Mouse (Mus musculus): Measurements from ENCODE around the gene Dguok. TPM values are rescaled to one million over a fixed set of nuclear protein-coding genes. Genes with fewer than 3 reads are reported as not detected.

Gene Dguok
- polyA plus RNA-seq, 1 experiment = 1.3 TPM

DNA sequence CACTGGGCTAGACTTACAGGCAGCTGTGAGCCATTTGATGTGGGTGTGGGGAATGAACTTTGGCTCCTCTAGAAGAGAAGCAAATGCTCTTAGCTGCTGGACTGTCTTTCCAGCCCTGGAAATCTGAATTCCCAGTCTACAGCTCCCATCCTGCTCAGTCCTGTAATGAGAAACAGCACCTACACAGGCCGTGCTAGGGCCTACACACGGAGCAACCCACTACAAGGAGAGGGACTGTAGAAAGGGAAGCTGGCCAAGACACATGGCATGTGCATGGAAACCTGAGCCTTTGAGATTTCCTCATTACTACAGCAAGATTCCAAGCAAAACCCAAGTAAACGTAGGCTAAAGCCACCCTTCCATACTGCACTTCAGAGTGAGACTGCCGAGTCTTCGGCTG is 18.6 kb downstream of the Dguok start:
- Histone ChIP-seq H3K4me1 (ENCODE audit: control insufficient read depth) (no peaks in the 10 kb centered on the region), H3K9me3 (ENCODE audit: control insufficient read depth, low read length) (no peaks in the 10 kb centered on the region), H3K27me3 (ENCODE audit: control insufficient read depth) (no peaks in the 10 kb centered on the region), H3K4me3 (replicated peaks) (no peak overlapping the region), H3K36me3 (ENCODE audit: control insufficient read depth) (peaks cover 74% of the 10 kb centered on the region)
- TF ChIP-seq GATA1 (IDR thresholded peaks at IDR 0.05; ENCODE audit: low read length) (no peak), TAL1 (IDR thresholded peaks at IDR 0.05; ENCODE audit: low read length) (no peak)

DNA sequence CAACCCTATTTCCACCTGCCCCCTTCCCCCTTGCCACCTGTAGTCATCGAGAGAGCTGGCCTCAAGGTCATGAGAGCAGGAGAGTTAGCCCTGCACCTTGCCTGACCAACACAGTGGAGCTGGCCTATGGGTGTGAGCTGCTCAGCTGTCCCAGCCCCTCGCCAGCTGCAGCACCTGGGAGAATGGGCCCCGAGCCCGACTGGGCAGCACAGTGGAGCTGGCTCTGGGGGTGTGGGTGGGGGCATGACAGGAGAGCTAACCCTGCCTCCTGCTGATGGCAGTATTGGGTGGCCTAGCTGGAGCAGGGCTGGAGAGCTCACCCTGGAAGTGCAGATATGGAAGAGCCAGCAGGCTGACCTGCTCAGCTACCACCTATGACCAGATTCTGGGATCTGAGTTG is 19.5 kb downstream of the Dguok start:
- no peaks in the 10 kb centered on the region for H3K9me3 ChIP-seq (ENCODE audit: control insufficient read depth, low read length)
- no peak for TF ChIP-seq TAL1 (IDR thresholded peaks at IDR 0.05; ENCODE audit: low read length)
- TF ChIP-seq GATA1 (IDR thresholded peaks at IDR 0.05; ENCODE audit: low read length) = no peak
- no peaks in the 10 kb centered on the region for H3K4me1 ChIP-seq (ENCODE audit: control insufficient read depth)
- H3K27me3 ChIP-seq (ENCODE audit: control insufficient read depth) = no peaks in the 10 kb centered on the region
- H3K4me3 ChIP-seq (replicated peaks) = no peak overlapping the region
- H3K36me3 ChIP-seq (ENCODE audit: control insufficient read depth) = peaks cover 79% of the 10 kb centered on the region

DNA sequence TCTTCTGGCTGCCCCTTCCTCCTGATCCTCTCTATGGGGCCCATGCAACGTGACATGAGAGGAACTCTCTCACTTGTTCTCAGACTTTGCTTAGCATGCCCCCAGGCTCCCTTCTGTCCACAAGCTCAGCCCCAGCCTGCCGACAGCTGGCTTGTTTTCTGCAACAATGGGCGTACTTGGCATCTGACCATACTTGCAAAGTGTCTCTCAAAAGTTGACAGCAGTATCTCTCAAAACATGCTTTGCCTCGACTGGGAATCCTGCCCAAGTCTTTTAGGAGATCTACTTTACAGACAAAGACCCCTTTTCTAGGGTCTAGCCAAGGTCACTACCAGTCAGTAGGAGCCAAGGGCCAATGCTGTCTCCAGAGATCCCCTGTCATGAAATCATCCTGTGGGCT is 20.9 kb downstream of the Dguok start:
- no peak overlapping the region for H3K4me3 ChIP-seq (replicated peaks)
- H3K27me3 ChIP-seq (ENCODE audit: control insufficient read depth) = no peaks in the 10 kb centered on the region
- no peaks in the 10 kb centered on the region for H3K9me3 ChIP-seq (ENCODE audit: control insufficient read depth, low read length)
- TF ChIP-seq TAL1 (IDR thresholded peaks at IDR 0.05; ENCODE audit: low read length) (no peak), GATA1 (IDR thresholded peaks at IDR 0.05; ENCODE audit: low read length) (no peak)
- H3K4me1 ChIP-seq (ENCODE audit: control insufficient read depth) = no peaks in the 10 kb centered on the region
- peaks cover 89% of the 10 kb centered on the region for H3K36me3 ChIP-seq (ENCODE audit: control insufficient read depth)

DNA sequence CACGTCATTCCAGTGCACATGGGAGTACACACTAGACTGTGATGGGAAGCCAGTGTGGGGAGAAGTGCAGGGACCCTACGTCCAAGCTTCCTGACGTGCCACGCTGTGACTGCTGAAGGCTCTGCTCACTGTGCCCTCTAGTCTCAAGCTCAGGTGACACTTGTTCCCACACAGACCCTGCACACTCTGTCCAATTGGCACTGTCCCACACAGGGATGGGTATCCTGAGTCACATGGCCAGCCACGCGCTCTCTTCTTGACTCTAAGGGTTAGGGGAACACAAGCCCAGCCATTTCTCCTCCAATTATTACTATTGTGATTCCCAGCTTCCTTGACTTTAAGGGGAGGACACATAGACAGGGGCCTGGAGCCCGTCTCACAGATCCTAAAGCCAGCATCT is 23.0 kb downstream of the Dguok start:
- Histone ChIP-seq H3K4me3 (replicated peaks) (no peak overlapping the region), H3K27me3 (ENCODE audit: control insufficient read depth) (no peaks in the 10 kb centered on the region), H3K9me3 (ENCODE audit: control insufficient read depth, low read length) (no peaks in the 10 kb centered on the region), H3K36me3 (ENCODE audit: control insufficient read depth) (peaks cover 86% of the 10 kb centered on the region), H3K4me1 (ENCODE audit: control insufficient read depth) (no peaks in the 10 kb centered on the region)
- TF ChIP-seq GATA1 (IDR thresholded peaks at IDR 0.05; ENCODE audit: low read length) (no peak), TAL1 (IDR thresholded peaks at IDR 0.05; ENCODE audit: low read length) (no peak)

DNA sequence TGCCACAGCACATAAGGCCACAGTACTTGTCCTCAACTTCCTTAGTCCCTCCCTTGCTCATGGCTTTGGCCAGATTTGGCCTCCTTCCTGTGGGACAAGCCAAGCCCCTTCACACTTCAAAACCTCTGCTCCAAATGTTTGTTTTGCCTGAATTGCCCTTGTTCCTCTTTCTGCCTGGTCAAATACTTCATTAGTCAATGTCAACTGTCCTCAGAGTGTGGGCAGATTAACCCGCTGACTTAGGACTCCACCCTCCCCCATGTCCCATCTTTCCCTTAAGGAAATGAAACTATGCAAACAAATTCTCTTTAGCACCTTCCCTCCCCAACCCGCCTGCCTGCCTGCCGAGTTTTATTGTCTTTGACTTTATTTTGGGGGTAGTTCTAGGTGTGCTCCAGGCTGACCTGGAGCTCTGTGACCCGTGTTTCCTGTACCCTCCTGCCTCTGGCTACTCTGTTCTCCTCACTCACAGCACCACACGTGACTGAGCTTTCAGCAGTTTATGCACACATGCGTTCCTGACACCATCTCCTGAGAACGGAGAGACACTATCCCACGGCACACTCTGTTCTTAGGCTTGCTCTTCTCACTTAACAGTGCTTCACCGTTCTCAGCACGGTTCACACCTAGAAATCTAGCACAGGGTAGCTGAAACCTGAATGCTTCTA is 24.2 kb downstream of the Dguok start:
- Histone ChIP-seq H3K36me3 (ENCODE audit: control insufficient read depth) (peaks cover 80% of the 10 kb centered on the region), H3K4me3 (replicated peaks) (no peak overlapping the region), H3K4me1 (ENCODE audit: control insufficient read depth) (no peaks in the 10 kb centered on the region), H3K27me3 (ENCODE audit: control insufficient read depth) (no peaks in the 10 kb centered on the region), H3K9me3 (ENCODE audit: control insufficient read depth, low read length) (no peaks in the 10 kb centered on the region)
- TF ChIP-seq TAL1 (IDR thresholded peaks at IDR 0.05; ENCODE audit: low read length) (no peak), GATA1 (IDR thresholded peaks at IDR 0.05; ENCODE audit: low read length) (no peak)

DNA sequence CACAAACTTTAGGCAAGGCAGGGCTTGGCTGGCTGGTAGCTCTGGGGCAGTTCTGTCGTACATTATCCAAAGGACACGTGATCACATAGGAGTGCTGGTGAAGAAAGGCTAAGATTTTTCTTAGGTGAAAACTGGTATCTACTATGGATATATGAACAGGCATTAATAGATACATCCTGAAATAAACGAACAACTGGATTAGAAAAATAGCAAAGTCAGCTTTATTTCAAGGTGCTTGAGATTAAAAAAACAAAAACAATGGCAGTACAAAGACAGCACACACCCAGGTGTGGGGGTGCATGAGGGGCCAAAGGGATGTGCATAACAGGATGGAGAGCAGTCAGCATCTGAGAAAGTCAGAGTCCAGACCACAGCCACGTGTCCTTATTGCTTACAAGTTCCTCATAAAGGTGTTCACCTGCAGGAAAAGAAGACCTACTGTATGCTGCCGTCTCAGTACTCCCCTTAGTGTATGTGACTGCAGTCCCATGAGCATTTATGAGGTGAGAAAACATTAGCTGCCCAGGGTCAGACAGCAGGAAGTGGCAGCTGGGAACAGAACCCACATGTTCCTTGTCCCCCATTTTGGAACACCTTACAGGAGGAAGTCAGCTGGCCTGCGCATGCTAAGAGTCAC is 26.6 kb downstream of the Dguok start:
- Histone ChIP-seq H3K4me1 (ENCODE audit: control insufficient read depth) (no peaks in the 10 kb centered on the region), H3K36me3 (ENCODE audit: control insufficient read depth) (peaks cover 55% of the 10 kb centered on the region), H3K4me3 (replicated peaks) (no peak overlapping the region), H3K9me3 (ENCODE audit: control insufficient read depth, low read length) (no peaks in the 10 kb centered on the region), H3K27me3 (ENCODE audit: control insufficient read depth) (no peaks in the 10 kb centered on the region)
- TF ChIP-seq TAL1 (IDR thresholded peaks at IDR 0.05; ENCODE audit: low read length) (no peak), GATA1 (IDR thresholded peaks at IDR 0.05; ENCODE audit: low read length) (no peak)

DNA sequence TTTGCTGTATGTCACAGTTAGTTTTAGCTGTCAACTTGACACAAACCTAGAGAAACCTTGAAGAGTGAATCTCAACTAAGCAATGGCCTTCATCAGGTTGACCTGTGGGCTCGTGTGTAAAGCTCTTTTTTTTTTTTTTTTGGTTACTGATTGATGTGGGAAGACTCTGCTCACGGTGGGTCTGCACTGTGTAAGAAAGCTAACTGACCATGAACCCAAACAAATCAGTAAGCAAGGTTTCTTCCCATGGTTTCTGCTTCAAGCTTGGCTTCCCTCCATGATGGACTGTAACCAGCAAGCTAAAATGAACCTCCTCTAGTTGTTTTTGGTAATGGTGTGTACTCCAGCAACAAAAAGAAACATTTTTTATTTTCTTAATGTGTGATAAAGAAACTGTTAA is 27.6 kb downstream of the Dguok start:
- peaks cover 47% of the 10 kb centered on the region for H3K36me3 ChIP-seq (ENCODE audit: control insufficient read depth)
- no peak for TF ChIP-seq TAL1 (IDR thresholded peaks at IDR 0.05; ENCODE audit: low read length)
- TF ChIP-seq GATA1 (IDR thresholded peaks at IDR 0.05; ENCODE audit: low read length) = no peak
- H3K4me1 ChIP-seq (ENCODE audit: control insufficient read depth) = no peaks in the 10 kb centered on the region
- H3K27me3 ChIP-seq (ENCODE audit: control insufficient read depth) = no peaks in the 10 kb centered on the region; the same call in 1 of the 2 replicates
- H3K9me3 ChIP-seq (ENCODE audit: control insufficient read depth, low read length) = no peaks in the 10 kb centered on the region
- H3K4me3 ChIP-seq (replicated peaks) = no peak overlapping the region

DNA sequence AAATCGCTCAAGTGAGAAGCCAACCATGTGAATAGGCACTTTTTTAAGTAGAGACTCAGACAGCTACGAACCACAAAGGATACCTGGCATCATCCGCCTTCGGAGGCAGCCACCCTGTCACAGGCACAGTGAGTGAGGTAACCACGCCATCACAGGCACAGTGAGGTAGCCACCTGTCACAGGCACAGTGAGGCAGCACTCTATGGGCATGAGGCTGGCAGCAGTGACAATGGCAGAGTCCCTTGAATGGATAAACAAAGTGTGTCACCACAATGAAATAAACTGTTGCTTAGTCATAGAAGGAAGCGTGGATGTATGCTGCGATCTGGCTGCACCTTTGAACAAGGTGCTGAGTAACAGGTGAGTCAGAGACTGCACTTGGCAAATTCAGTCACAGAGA is 28.1 kb downstream of the Dguok start:
- Histone ChIP-seq H3K9me3 (ENCODE audit: control insufficient read depth, low read length) (no peaks in the 10 kb centered on the region), H3K36me3 (ENCODE audit: control insufficient read depth) (peaks cover 41% of the 10 kb centered on the region), H3K27me3 (ENCODE audit: control insufficient read depth) (no peaks in the 10 kb centered on the region; the same call in 1 of the 2 replicates), H3K4me1 (ENCODE audit: control insufficient read depth) (no peaks in the 10 kb centered on the region), H3K4me3 (replicated peaks) (no peak overlapping the region)
- no peak for TF ChIP-seq GATA1 (IDR thresholded peaks at IDR 0.05; ENCODE audit: low read length)
- TF ChIP-seq TAL1 (IDR thresholded peaks at IDR 0.05; ENCODE audit: low read length) = no peak

DNA sequence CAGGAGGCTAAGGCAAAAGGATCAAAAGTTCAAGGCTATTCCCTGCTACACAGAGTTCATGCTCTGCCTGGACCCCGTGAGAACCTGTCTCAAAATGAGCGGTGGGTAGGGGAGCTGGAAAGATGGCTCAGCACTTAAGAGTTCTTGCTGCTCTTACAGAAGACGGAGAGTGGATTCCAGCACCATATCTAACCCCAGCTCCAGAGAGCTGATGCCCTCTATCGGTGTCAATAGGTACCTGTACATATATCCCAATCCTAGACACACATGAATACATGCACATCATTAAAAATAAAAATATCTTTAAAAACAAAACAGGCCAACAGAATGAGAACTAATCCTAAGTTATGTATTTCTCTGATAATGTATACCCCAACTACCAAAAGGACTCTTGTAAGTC is 28.6 kb downstream of the Dguok start:
- peaks cover 2% of the 10 kb centered on the region; the same call in 1 of the 2 replicates for H3K27me3 ChIP-seq (ENCODE audit: control insufficient read depth)
- H3K36me3 ChIP-seq (ENCODE audit: control insufficient read depth) = peaks cover 41% of the 10 kb centered on the region
- TF ChIP-seq GATA1 (IDR thresholded peaks at IDR 0.05; ENCODE audit: low read length) (no peak), TAL1 (IDR thresholded peaks at IDR 0.05; ENCODE audit: low read length) (no peak)
- no peaks in the 10 kb centered on the region for H3K4me1 ChIP-seq (ENCODE audit: control insufficient read depth)
- H3K4me3 ChIP-seq (replicated peaks) = no peak overlapping the region
- no peaks in the 10 kb centered on the region for H3K9me3 ChIP-seq (ENCODE audit: control insufficient read depth, low read length)
